Mouse (Mus musculus): ENCODE measurements at regions not wholly inside any gene's neighbourhood (a gene's known extent, or its start where the extent isn't known, plus 50 kb on each side); places are given as distances from the start of the nearest gene placed in this dataset.

DNA sequence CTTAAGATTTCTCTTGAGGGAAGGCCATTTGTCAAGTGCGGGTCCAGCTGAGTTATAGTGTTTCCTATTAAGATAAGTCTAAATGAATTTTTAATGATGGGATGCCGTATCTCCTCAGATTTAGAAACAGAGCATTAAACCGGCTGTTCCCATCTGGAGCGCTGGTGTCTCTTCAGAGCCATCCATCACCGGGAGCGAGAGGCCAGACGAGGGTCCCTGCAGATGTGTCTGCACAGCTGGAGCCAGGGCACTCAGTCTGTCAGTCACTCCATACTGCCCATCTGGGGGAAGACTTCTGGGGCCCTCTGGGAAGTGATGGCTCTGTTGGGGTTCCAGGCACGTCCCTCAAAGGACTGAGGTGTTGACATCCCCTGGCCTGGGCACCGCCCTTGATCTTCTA is 419.2 kb downstream of the Ajap1 start:
- Histone ChIP-seq H3K27ac (ENCODE audit: low read length) (no peak overlapping the region; the same call in 1 of the 2 replicates), H3K9ac (replicated peaks; ENCODE audit: low read depth, low read length) (no peak overlapping the region), H3K4me1 (replicated peaks; ENCODE audit: control insufficient read depth, insufficient read depth, low read length) (peaks cover 10% of the 10 kb centered on the region), H3K4me2 (ENCODE audit: low read length) (no peak overlapping the region), H3K36me3 (ENCODE audit: control insufficient read depth, insufficient read depth) (no peaks in the 10 kb centered on the region), H3K27me3 (replicated peaks; ENCODE audit: control insufficient read depth, insufficient read depth, low read length) (no peaks in the 10 kb centered on the region), H3K4me3 (replicated peaks; ENCODE audit: low read length) (no peak overlapping the region), H3K9me3 (ENCODE audit: control insufficient read depth, low read length) (no peaks in the 10 kb centered on the region)
- no peak for ATAC-seq
- WGBS, result 85% methylated on average over 9 of the region's 9 CpGs

DNA sequence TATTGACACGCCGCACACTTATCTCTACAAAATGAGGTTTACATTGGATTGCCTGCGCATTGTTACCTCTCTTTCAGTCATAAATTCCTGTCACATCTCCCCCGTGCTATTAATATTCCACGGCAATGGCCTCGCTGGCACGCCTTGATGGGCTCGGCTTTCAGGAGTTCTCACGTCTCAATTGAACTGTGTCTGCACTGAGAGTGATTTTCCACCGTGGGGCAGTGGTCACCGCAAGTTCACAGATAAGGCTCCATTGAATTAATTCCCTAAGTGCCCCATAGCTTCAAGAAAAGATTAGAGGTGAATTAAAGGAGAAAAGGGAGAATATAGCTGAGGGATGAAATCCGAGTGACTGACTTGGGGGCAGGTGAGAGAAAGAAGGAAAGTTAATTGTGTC is 424.5 kb downstream of the Ajap1 start:
- no peak for ATAC-seq
- no peak overlapping the region for H3K4me2 ChIP-seq (ENCODE audit: low read length)
- no peaks in the 10 kb centered on the region for H3K9me3 ChIP-seq (ENCODE audit: control insufficient read depth, low read length)
- 77% methylated on average over 12 of the region's 12 CpGs for WGBS
- H3K4me1 ChIP-seq (replicated peaks; ENCODE audit: control insufficient read depth, insufficient read depth, low read length), result peaks cover 6% of the 10 kb centered on the region; the same call in 1 of the 2 replicates
- no peak overlapping the region for H3K27ac ChIP-seq (ENCODE audit: low read length)
- H3K4me3 ChIP-seq (replicated peaks; ENCODE audit: low read length), result no peak overlapping the region
- H3K36me3 ChIP-seq (ENCODE audit: control insufficient read depth, insufficient read depth), result no peaks in the 10 kb centered on the region
- H3K9ac ChIP-seq (replicated peaks; ENCODE audit: low read depth, low read length), result no peak overlapping the region
- no peaks in the 10 kb centered on the region for H3K27me3 ChIP-seq (replicated peaks; ENCODE audit: control insufficient read depth, insufficient read depth, low read length)

DNA sequence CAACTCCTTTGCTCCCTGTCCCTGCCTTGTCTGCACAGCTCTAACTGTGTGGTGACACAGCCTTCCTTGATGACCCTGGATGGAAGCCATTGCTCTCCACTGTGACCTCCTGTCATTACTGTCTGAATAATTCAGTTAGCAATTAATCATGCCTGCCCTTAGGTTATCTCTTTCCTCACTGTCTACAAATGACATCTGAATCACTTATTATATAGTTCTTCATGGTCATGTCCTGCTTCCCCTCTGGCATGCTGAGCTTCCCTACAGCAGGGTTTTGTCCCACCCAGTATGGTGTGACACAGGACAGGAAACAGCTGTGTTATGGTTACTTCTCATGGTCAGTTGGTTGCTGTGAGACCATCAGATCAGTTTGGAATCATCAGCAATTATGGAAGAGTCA is 458.9 kb downstream of the Ajap1 start:
- Histone ChIP-seq H3K27ac (ENCODE audit: low read length) (no peak overlapping the region), H3K36me3 (ENCODE audit: control insufficient read depth, insufficient read depth) (no peaks in the 10 kb centered on the region), H3K9ac (replicated peaks; ENCODE audit: low read depth, low read length) (no peak overlapping the region), H3K9me3 (ENCODE audit: control insufficient read depth, low read length) (no peaks in the 10 kb centered on the region), H3K4me3 (replicated peaks; ENCODE audit: low read length) (no peak overlapping the region), H3K27me3 (replicated peaks; ENCODE audit: control insufficient read depth, insufficient read depth, low read length) (no peaks in the 10 kb centered on the region), H3K4me1 (replicated peaks; ENCODE audit: control insufficient read depth, insufficient read depth, low read length) (peaks cover 4% of the 10 kb centered on the region), H3K4me2 (ENCODE audit: low read length) (no peak overlapping the region)
- no peak for ATAC-seq

DNA sequence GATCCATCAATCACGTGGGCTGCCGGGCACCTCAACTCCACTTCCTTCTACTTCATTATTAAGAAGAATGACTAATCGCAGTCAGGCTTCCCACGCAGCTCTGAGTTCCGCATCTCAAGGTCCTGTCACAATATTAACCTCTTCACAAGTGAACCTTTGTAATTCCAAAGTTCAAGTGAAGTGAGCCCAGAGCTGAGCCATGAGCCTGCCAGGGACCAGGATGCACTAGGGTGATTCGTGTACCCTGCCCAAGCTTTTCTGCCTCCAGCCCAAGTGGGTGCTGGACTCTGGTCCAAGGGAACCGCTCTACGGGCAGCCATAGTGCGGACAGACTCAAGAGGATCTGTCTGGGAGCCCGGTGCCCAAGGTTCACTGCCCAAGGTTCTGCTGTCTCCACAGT is 463.4 kb downstream of the Ajap1 start:
- Histone ChIP-seq H3K4me3 (replicated peaks; ENCODE audit: low read length) (no peak overlapping the region), H3K9me3 (ENCODE audit: control insufficient read depth, low read length) (no peaks in the 10 kb centered on the region), H3K4me1 (replicated peaks; ENCODE audit: control insufficient read depth, insufficient read depth, low read length) (peaks cover 16% of the 10 kb centered on the region), H3K27ac (ENCODE audit: low read length) (peak overlapping the region; percentile 81), H3K36me3 (ENCODE audit: control insufficient read depth, insufficient read depth) (no peaks in the 10 kb centered on the region), H3K9ac (replicated peaks; ENCODE audit: low read depth, low read length) (peak overlapping the region; percentile 41; the same call in 1 of the 2 replicates), H3K4me2 (ENCODE audit: low read length) (peak overlapping the region; percentile 45), H3K27me3 (replicated peaks; ENCODE audit: control insufficient read depth, insufficient read depth, low read length) (no peaks in the 10 kb centered on the region)
- ATAC-seq, result no peak
- 61% methylated on average over 10 of the region's 10 CpGs for WGBS

DNA sequence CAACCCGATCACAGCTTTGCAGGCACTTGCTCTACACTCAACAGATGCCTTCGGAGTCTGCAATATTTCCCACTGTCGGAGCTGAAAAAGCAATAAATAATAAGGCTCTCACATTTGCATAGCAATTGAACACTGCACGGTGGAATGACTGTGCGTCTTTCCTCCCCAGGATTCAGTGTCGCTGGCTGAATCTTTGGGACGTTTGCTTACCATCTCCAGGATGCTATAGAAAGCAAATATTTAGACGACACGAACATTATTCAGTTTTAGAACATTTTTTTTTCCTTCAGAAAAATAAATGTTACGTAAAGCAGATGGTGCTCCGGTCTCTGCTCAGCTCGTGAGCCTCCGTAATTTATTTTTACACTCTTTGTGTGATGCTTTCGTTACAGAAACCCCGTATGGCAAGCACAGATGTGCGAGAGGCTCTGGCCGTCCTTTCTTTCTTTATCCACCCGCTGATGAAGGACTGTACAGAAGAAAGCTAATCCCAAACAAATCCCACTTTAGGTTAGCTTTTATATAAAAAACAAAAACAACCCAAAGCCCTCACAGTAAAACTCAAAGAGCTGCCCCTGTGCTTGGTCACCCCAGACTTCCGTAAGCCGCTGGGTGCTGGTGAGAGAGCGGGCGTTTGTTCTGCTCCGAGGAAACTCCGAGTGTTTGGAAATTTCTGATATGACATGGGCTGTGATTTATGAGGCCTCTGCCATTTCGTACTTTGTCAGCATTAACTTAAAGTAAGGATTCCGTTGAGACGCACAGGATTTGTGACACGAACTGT is 464.3 kb downstream of the Ajap1 start:
- peak overlapping the region; percentile 45 for H3K4me2 ChIP-seq (ENCODE audit: low read length)
- H3K27me3 ChIP-seq (replicated peaks; ENCODE audit: control insufficient read depth, insufficient read depth, low read length), result no peaks in the 10 kb centered on the region
- peak overlapping the region; percentile 17 for H3K4me3 ChIP-seq (replicated peaks; ENCODE audit: low read length)
- peaks cover 16% of the 10 kb centered on the region for H3K4me1 ChIP-seq (replicated peaks; ENCODE audit: control insufficient read depth, insufficient read depth, low read length)
- H3K9me3 ChIP-seq (ENCODE audit: control insufficient read depth, low read length), result no peaks in the 10 kb centered on the region
- H3K9ac ChIP-seq (replicated peaks; ENCODE audit: low read depth, low read length), result peak overlapping the region; percentile 41; the same call in 1 of the 2 replicates
- peak; percentile 93 for ATAC-seq
- no peaks in the 10 kb centered on the region for H3K36me3 ChIP-seq (ENCODE audit: control insufficient read depth, insufficient read depth)
- peak overlapping the region; percentile 81 for H3K27ac ChIP-seq (ENCODE audit: low read length)
- WGBS, result 19% methylated on average over 28 of the region's 28 CpGs

DNA sequence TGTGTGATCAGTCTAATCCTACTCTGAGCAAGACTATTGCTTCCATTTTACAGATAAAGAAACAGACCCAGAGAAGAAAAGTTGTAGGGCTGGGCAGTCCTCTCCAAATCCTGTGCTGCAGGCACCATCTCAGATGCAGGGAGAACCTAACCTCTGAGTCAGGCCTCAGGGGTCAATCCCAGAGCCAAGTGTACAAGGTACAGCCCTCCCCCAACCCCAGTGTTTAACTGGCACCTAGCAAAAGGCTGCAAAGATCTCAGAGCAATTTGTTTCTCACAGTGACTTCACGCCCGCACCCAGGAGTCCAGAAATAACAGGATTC is 464.8 kb downstream of the Ajap1 start:
- Histone ChIP-seq H3K27me3 (replicated peaks; ENCODE audit: control insufficient read depth, insufficient read depth, low read length) (no peaks in the 10 kb centered on the region), H3K36me3 (ENCODE audit: control insufficient read depth, insufficient read depth) (no peaks in the 10 kb centered on the region), H3K4me3 (replicated peaks; ENCODE audit: low read length) (no peak overlapping the region), H3K9ac (replicated peaks; ENCODE audit: low read depth, low read length) (no peak overlapping the region), H3K9me3 (ENCODE audit: control insufficient read depth, low read length) (no peaks in the 10 kb centered on the region), H3K4me2 (ENCODE audit: low read length) (peak overlapping the region; percentile 45; the same call in 1 of the 2 replicates), H3K4me1 (replicated peaks; ENCODE audit: control insufficient read depth, insufficient read depth, low read length) (peaks cover 16% of the 10 kb centered on the region), H3K27ac (ENCODE audit: low read length) (peak overlapping the region; percentile 81)
- WGBS, result 27% methylated on average over 2 of the region's 2 CpGs
- 0 out of 2 replicates have a peak, but pooled peaks have one; percentile 15 for ATAC-seq

DNA sequence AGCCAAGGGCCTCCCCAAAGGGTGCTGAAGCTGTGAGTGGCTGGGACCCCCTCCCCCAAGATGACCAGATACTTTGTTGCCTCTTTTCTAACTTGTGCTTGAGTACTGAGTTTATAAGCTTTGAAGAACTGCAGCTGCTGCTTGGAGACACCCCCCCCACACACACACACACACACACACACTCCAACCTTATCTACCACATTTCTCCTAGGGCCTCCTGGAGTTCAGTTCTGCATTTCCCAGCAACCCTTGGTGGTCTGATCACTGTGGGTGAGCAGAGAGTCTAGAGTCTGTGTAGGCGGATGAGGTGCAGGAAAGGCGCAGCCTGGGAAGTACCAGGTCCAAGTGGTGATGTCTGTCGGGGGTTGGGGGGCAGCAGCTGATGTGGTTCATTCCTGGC is 479.3 kb downstream of the Ajap1 start:
- H3K9ac ChIP-seq (replicated peaks; ENCODE audit: low read depth, low read length), result no peak overlapping the region
- no peak overlapping the region for H3K27ac ChIP-seq (ENCODE audit: low read length)
- no peaks in the 10 kb centered on the region for H3K4me1 ChIP-seq (replicated peaks; ENCODE audit: control insufficient read depth, insufficient read depth, low read length)
- H3K4me3 ChIP-seq (replicated peaks; ENCODE audit: low read length), result no peak overlapping the region
- no peak overlapping the region for H3K4me2 ChIP-seq (ENCODE audit: low read length)
- H3K36me3 ChIP-seq (ENCODE audit: control insufficient read depth, insufficient read depth), result no peaks in the 10 kb centered on the region
- no peaks in the 10 kb centered on the region for H3K9me3 ChIP-seq (ENCODE audit: control insufficient read depth, low read length)
- 65% methylated on average over 3 of the region's 3 CpGs for WGBS
- H3K27me3 ChIP-seq (replicated peaks; ENCODE audit: control insufficient read depth, insufficient read depth, low read length), result no peaks in the 10 kb centered on the region
- no peak for ATAC-seq

DNA sequence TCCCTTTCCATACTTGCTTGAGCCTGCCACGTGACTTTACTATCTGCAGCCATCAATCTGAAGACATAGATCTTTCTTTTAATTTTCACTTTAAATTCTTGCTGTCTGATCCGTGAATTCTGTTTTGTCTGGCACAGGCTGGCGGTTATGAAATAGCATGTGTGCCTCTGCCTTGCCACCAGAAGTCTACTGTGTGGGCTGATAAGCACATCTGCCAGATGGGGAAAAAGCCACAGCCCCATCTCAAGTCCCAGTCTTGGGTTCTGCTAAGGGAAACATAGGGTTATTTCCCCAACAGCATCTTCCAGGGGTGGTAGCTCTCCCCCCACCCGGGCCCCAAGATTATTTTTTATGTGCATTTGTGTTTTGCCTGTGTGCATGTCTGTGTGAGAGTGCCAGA is 480.1 kb downstream of the Ajap1 start:
- no peaks in the 10 kb centered on the region for H3K36me3 ChIP-seq (ENCODE audit: control insufficient read depth, insufficient read depth)
- H3K27ac ChIP-seq (ENCODE audit: low read length), result peak overlapping the region; percentile 16; the same call in 1 of the 2 replicates
- no peak overlapping the region for H3K9ac ChIP-seq (replicated peaks; ENCODE audit: low read depth, low read length)
- no peak for ATAC-seq
- H3K4me1 ChIP-seq (replicated peaks; ENCODE audit: control insufficient read depth, insufficient read depth, low read length), result no peaks in the 10 kb centered on the region
- 74% methylated on average over 4 of the region's 4 CpGs for WGBS
- no peaks in the 10 kb centered on the region for H3K9me3 ChIP-seq (ENCODE audit: control insufficient read depth, low read length)
- no peak overlapping the region for H3K4me2 ChIP-seq (ENCODE audit: low read length)
- no peak overlapping the region for H3K4me3 ChIP-seq (replicated peaks; ENCODE audit: low read length)
- no peaks in the 10 kb centered on the region for H3K27me3 ChIP-seq (replicated peaks; ENCODE audit: control insufficient read depth, insufficient read depth, low read length)

DNA sequence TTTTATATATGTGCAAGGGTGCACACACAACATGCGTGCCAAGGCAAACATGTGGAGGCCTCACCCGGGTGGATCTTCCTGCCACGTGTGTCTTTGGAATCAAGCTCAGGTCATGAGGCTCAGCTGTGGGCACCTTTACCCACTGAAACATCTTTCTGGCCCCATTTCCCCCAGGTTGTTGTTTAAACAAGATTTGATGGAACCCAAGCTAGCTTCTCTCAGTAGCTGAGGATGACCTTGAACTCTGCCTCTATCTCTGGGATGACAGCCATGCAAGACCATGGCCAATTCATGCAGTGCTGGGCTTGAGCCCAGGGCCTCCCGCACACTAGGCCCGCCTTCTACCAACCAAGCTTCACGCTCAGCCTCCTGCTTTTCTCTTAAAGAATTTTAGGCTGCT is 480.9 kb downstream of the Ajap1 start:
- 88% methylated on average over 6 of the region's 6 CpGs for WGBS
- Histone ChIP-seq H3K36me3 (ENCODE audit: control insufficient read depth, insufficient read depth) (no peaks in the 10 kb centered on the region), H3K27me3 (replicated peaks; ENCODE audit: control insufficient read depth, insufficient read depth, low read length) (no peaks in the 10 kb centered on the region), H3K4me2 (ENCODE audit: low read length) (no peak overlapping the region), H3K4me3 (replicated peaks; ENCODE audit: low read length) (no peak overlapping the region), H3K9me3 (ENCODE audit: control insufficient read depth, low read length) (no peaks in the 10 kb centered on the region), H3K4me1 (replicated peaks; ENCODE audit: control insufficient read depth, insufficient read depth, low read length) (no peaks in the 10 kb centered on the region), H3K9ac (replicated peaks; ENCODE audit: low read depth, low read length) (no peak overlapping the region), H3K27ac (ENCODE audit: low read length) (no peak overlapping the region)
- ATAC-seq, result no peak

DNA sequence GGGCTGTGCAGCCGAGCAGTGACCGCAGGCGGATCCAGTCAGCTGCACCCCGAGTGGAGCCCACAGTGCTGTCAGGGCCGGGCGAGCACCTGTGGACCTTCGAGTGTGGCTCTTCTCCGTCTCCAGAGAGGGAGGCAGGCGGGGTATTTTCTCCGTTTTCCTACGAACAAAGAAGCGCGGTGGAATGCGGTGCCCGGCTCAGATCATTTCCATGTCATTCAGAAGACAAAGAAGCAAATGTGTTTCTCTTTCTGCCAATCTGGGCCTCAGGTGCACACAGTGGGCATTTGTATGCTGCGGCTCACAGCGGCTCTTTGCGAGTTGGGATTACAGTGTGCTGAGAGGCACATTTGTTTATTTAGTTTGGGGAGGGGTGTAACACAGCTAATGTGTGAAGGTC is 483.1 kb downstream of the Ajap1 start:
- Histone ChIP-seq H3K36me3 (ENCODE audit: control insufficient read depth, insufficient read depth) (no peaks in the 10 kb centered on the region), H3K27ac (ENCODE audit: low read length) (no peak overlapping the region), H3K4me1 (replicated peaks; ENCODE audit: control insufficient read depth, insufficient read depth, low read length) (no peaks in the 10 kb centered on the region), H3K27me3 (replicated peaks; ENCODE audit: control insufficient read depth, insufficient read depth, low read length) (no peaks in the 10 kb centered on the region), H3K9ac (replicated peaks; ENCODE audit: low read depth, low read length) (no peak overlapping the region; the same call in 1 of the 2 replicates), H3K9me3 (ENCODE audit: control insufficient read depth, low read length) (no peaks in the 10 kb centered on the region), H3K4me3 (replicated peaks; ENCODE audit: low read length) (no peak overlapping the region), H3K4me2 (ENCODE audit: low read length) (no peak overlapping the region)
- 35% methylated on average over 18 of the region's 18 CpGs for WGBS
- ATAC-seq, result no peak

All from forebrain, embryonic 16.5 days (tissue).